Mouse (Mus musculus) neural tube, embryonic 13.5 days (tissue): ENCODE data around the gene Fzd2. TPM values are rescaled to one million over a fixed set of nuclear protein-coding genes. Genes with fewer than 3 reads are reported as not detected.

Experiments used
- ATAC-seq: fragments of 200-750 bp; cut with Nextera tagmentation; 2 replicates; pipeline ENCODE4 v1.8.0; 2017; ENCODE audit warnings: low read depth, mild to moderate bottlenecking, moderate TSS enrichment, moderate library complexity
- H3K27ac ChIP-seq: fragments of 300-500 bp; sonication (generic); replicated peaks from 2 replicates; pipeline ENCODE4 v1.5.1; 2015; ENCODE audit warnings: moderate library complexity, mild to moderate bottlenecking, inconsistent platforms
- H3K27me3 ChIP-seq: fragments of 300-500 bp; sonication (generic); 2 replicates; pipeline ENCODE4 v1.6.1; 2015; ENCODE audit warnings: mild to moderate bottlenecking, inconsistent platforms
- H3K36me3 ChIP-seq: fragments of 300-500 bp; sonication (generic); 2 replicates; pipeline ENCODE4 v1.6.1; 2015; ENCODE audit warnings: mild to moderate bottlenecking, inconsistent platforms
- H3K4me1 ChIP-seq: fragments of 300-500 bp; sonication (generic); replicated peaks from 2 replicates; pipeline ENCODE4 v1.6.1; 2015; ENCODE audit warnings: inconsistent platforms
- H3K4me2 ChIP-seq: fragments of 300-500 bp; sonication (generic); 2 replicates; pipeline ENCODE4 v1.6.1; 2015; ENCODE audit warnings: inconsistent platforms, mild to moderate bottlenecking, moderate library complexity
- H3K4me3 ChIP-seq: fragments of 300-500 bp; sonication (generic); 2 replicates; pipeline ENCODE4 v1.5.1; 2015; ENCODE audit warnings: mild to moderate bottlenecking, inconsistent platforms
- H3K9ac ChIP-seq: fragments of 300-500 bp; sonication (generic); 2 replicates; pipeline ENCODE4 v1.6.1; 2015; ENCODE audit warnings: moderate library complexity, mild to moderate bottlenecking, inconsistent platforms
- H3K9me3 ChIP-seq: fragments of 300-500 bp; sonication (generic); 2 replicates; pipeline ENCODE4 v1.6.1; 2016; ENCODE audit warnings: inconsistent platforms
- WGBS: fragments of 180-500 bp; shearing (Covaris S2); methylation state at CpG from one replicate; pipeline ENCODE4 v1.1.7; 2015; 5-methylcytosine and 5-hydroxymethylcytosine counted together
- polyA plus RNA-seq: library from polyadenylated mRNA; unstranded; fragments of >200 nt; fragmentation: Nextera tagmentation; extraction: Ambion mirVana; gene quantifications from 2 replicates; pipeline ENCODE4 v1.2.1, GENCODE M21; 2015

The Fzd2 gene
- polyA plus RNA-seq, 1 experiment from 2014 or later: 14.8 TPM

DNA sequence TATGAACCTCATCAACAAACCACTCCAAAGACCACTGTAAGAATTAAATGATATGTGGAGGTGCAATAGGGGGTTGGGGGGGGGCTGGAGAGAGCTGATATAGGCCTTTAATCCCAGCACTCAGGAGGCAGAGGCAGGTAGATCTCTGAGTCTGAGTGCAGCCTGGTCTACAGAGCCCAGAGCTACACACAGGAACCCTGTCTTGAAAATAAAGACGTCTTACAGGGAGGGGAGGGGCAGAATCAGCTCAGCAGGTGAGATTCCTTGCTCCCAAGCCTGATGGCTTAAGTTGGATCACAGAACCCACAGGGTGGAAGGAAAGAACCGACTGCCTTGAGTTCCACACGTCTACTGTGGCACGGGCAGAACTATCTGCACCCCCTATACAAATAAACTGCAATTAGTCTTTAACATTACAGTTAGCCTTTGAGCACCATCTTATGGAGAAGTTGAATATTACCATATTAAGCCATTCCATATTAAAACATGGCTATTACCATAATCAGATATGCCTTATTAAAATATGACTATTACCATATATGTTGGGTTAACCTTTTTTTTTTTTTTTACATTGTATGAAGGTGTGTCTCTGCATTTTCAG is 52.2 kb downstream of the Fzd2 start:
- H3K27ac ChIP-seq: no peak overlapping the region
- ATAC-seq: no peak
- H3K9me3 ChIP-seq: no peaks in the 10 kb centered on the region
- H3K36me3 ChIP-seq: no peaks in the 10 kb centered on the region
- 32% methylated on average over 4 of the region's 4 CpGs for WGBS
- no peaks in the 10 kb centered on the region for H3K27me3 ChIP-seq
- H3K4me1 ChIP-seq: no peaks in the 10 kb centered on the region
- no peak overlapping the region for H3K9ac ChIP-seq
- H3K4me2 ChIP-seq: no peak overlapping the region
- H3K4me3 ChIP-seq: no peak overlapping the region

DNA sequence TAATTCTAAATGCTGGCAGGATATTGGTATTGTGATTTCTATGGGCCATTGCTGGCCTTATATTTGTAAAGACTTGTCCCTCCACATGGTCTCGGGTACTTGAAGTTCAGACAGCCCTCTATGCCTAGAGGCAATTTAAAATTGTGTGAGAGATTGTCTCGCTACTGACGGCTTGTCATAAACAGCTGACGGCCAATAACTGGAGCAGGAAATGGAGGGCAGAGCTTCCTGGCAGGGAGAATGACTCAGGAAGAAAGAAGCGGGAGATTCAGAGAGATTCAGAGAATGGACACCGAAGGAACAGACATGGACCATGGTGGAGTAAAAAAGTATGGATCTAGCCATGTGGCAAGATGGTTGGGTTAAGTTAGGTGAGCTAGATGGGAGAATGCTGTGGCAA is 52.7 kb downstream of the Fzd2 start:
- H3K4me3 ChIP-seq: no peak overlapping the region
- no peaks in the 10 kb centered on the region for H3K27me3 ChIP-seq
- no peak overlapping the region for H3K4me2 ChIP-seq
- H3K27ac ChIP-seq: no peak overlapping the region
- 74% methylated on average over 6 of the region's 6 CpGs for WGBS
- H3K4me1 ChIP-seq: no peaks in the 10 kb centered on the region
- H3K36me3 ChIP-seq: no peaks in the 10 kb centered on the region
- no peaks in the 10 kb centered on the region for H3K9me3 ChIP-seq
- no peak overlapping the region for H3K9ac ChIP-seq
- no peak for ATAC-seq

Other genes with a start within 250 kb of the Fzd2 start
- 4.2 and 4.9 TPM in 2 replicates for gene Slc4a1, start 238.2 kb upstream of the Fzd2 start, polyA plus RNA-seq
- 156 and 161 TPM in 2 replicates for gene Rundc3a, start 211.0 kb upstream of the Fzd2 start, polyA plus RNA-seq
- gene Slc25a39, start 196.4 kb upstream of the Fzd2 start, polyA plus RNA-seq: 154 TPM in 2 replicates
- gene Grn, start 174.1 kb upstream of the Fzd2 start, polyA plus RNA-seq: 83.3 and 88.6 TPM in 2 replicates
- 20.3 and 21.6 TPM in 2 replicates for gene Fam171a2, start 156.7 kb upstream of the Fzd2 start, polyA plus RNA-seq
- 5.7 and 6.2 TPM in 2 replicates for gene Itga2b, start 134.3 kb upstream of the Fzd2 start, polyA plus RNA-seq
- 77.5 and 83.8 TPM in 2 replicates for gene Gpatch8, start 48.0 kb upstream of the Fzd2 start, polyA plus RNA-seq
- 7.5 and 8.7 TPM in 2 replicates for gene Gm11627, start 24.9 kb upstream of the Fzd2 start, polyA plus RNA-seq
- 0.15 and 0.25 TPM in 2 replicates for gene Meioc, start 59.3 kb downstream of the Fzd2 start, polyA plus RNA-seq
- 33.4 and 43.0 TPM in 2 replicates for gene Ccdc43, start 93.4 kb downstream of the Fzd2 start, polyA plus RNA-seq
- 40.1 and 47.0 TPM in 2 replicates for gene Adam11, start 157.0 kb downstream of the Fzd2 start, polyA plus RNA-seq
- gene Gjc1, start 215.3 kb downstream of the Fzd2 start, polyA plus RNA-seq: 38.2 and 40.5 TPM in 2 replicates
- gene Higd1b, start 231.5 kb downstream of the Fzd2 start, polyA plus RNA-seq: 2.1 and 2.6 TPM in 2 replicates